Mouse (Mus musculus): ENCODE data around the gene Dst.

DNA sequence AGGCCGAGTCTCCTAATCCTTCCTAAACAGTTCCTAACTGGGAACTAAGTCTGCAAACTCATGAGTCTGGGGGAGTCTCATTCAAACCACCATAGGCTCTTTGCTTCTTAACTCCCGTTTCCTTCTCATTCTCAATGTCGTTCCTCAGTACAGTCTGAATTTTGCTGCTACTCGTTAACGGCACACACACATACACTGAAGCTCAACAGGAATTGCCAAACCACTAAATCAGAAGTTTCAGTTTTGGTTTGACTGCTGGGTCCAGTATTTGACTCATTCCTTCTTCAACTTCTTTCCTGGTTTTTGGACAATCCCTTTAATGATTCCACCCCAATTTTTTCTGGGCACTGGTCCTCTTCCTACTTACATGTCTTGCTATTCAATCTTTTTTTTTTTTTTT, 8.5 kb downstream of the Dst start:
- TF ChIP-seq CTCF (conservative IDR thresholded peaks at IDR 0.05; ENCODE audit: insufficient read depth, insufficient read length, low read depth, low read length) (no peak), POLR2A (IDR thresholded peaks at IDR 0.05; ENCODE audit: low read depth, low read length) (no peak)

Data from kidney, adult 2 months (tissue).